Mouse (Mus musculus) embryonic fibroblast, embryonic 13.5 days (primary cell): ENCODE measurements around the gene Capn10. TPM values are rescaled to one million over a fixed set of nuclear protein-coding genes. Genes with fewer than 3 reads are reported as not detected.

ENCODE experiments used
- H3K27ac ChIP-seq: 2 replicates; pipeline ENCODE4 v1.5.1; 2012; ENCODE audit warnings: low read length, control low read depth, inconsistent platforms; ENCODE audit not compliant: insufficient read depth
- H3K4me1 ChIP-seq: 2 replicates; pipeline ENCODE4 v1.6.1; 2011; ENCODE audit warnings: low read length; ENCODE audit not compliant: control insufficient read depth, insufficient read depth
- H3K4me3 ChIP-seq: 2 replicates; pipeline ENCODE4 v1.5.1; 2011; ENCODE audit warnings: mild to moderate bottlenecking, control low read depth, low read length; ENCODE audit not compliant: insufficient read depth
- CTCF ChIP-seq: IDR thresholded peaks from 2 replicates; pipeline ENCODE4 v1.5.1; 2011; ENCODE audit warnings: mild to moderate bottlenecking, control low read depth, low read length, moderate library complexity, borderline replicate concordance; ENCODE audit not compliant: insufficient read depth
- POLR2A ChIP-seq: IDR thresholded peaks from 2 replicates; pipeline ENCODE4 v1.6.1; 2011; ENCODE audit warnings: low read depth, mild to moderate bottlenecking, control low read depth, low read length, moderate library complexity
- polyA plus RNA-seq: library from polyadenylated mRNA; stranded (reverse); fragments of >200 nt; gene quantifications from 2 replicates; pipeline ENCODE4 v1.2.4, GENCODE M21; 2011; ENCODE audit warnings: low read depth; ENCODE audit not compliant: missing spikeins, insufficient read length

Capn10 gene
- polyA plus RNA-seq, 1 experiment: 11.1 TPM

GRCm38 (mm10) chr1:92992214-92992855 is 58.2 kb downstream of the Capn10 start:
- H3K27ac ChIP-seq: no peak overlapping the region
- H3K4me1 ChIP-seq: no peaks in the 10 kb centered on the region
- no peak overlapping the region for H3K4me3 ChIP-seq
- TF ChIP-seq CTCF (no peak), POLR2A (no peak)

- Histone ChIP-seq H3K4me1 (no peaks in the 10 kb centered on the region), H3K27ac (no peak overlapping the region), H3K4me3 (no peak overlapping the region)
- TF ChIP-seq CTCF (no peak), POLR2A (no peak)
Observed at GRCm38 (mm10) chr1:92992880-92993279, 58.7 kb downstream of the Capn10 start.

Other genes starting within 250 kb of the Capn10 start
- gene Gpc1, start 102.7 kb upstream of the Capn10 start, polyA plus RNA-seq: 105 and 112 TPM in 2 replicates
- 0.25 and 0.45 TPM in 2 replicates for gene Ankmy1, start 31.5 kb upstream of the Capn10 start, polyA plus RNA-seq
- gene Dusp28, start 27.4 kb upstream of the Capn10 start, polyA plus RNA-seq: 3.0 and 3.3 TPM in 2 replicates
- gene Rnpepl1, start 23.6 kb upstream of the Capn10 start, polyA plus RNA-seq: 30.9 and 33.3 TPM in 2 replicates
- 0.21 and 0.58 TPM in 2 replicates for gene Gpr35, start 16.5 kb downstream of the Capn10 start, polyA plus RNA-seq
- gene Aqp12, start 72.0 kb downstream of the Capn10 start, polyA plus RNA-seq: not detected in 2 replicates
- gene Kif1a, start 167.6 kb downstream of the Capn10 start, polyA plus RNA-seq: 29.3 and 42.6 TPM in 2 replicates
- gene Agxt, start 200.9 kb downstream of the Capn10 start, polyA plus RNA-seq: not detected in 2 replicates
- not detected in 2 replicates for gene 2310007B03Rik, start 226.6 kb downstream of the Capn10 start, polyA plus RNA-seq
- gene Crocc2, start 234.3 kb downstream of the Capn10 start, polyA plus RNA-seq: 0.20 and 0.32 TPM in 2 replicates